Mouse (Mus musculus): ENCODE measurements around the gene Setd1b. TPM values are rescaled to one million over a fixed set of nuclear protein-coding genes. Genes with fewer than 3 reads are reported as not detected.
A peak's percentile ranks its signal among the peaks of the same experiment; 100 is the strongest.

Gene Setd1b
- total and polyA plus RNA-seq, 2 experiments from 2014 or later, result 5.9 to 8.8 TPM

DNA sequence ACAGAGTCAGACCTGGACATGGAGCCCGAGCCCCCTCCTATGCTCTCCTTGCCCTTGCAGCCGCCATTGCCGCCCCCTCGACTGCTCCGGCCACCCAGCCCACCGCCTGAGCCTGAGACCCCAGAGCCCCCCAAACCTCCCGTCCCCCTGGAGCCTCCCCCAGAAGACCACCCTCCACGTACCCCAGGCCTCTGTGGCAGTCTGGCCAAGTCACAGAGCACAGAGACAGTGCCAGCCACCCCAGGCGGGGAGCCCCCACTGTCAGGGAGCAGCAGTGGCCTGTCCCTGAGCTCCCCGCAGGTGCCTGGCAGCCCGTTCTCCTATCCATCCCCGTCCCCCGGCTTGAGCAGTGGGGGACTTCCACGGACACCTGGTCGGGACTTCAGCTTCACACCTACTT is 17.9 kb downstream of the Setd1b start:
- WGBS, result 92% methylated on average over 15 of the region's 15 CpGs
- no peak overlapping the region for H3K9ac ChIP-seq (replicated peaks; ENCODE audit: low read length, poor library complexity, severe bottlenecking)

DNA sequence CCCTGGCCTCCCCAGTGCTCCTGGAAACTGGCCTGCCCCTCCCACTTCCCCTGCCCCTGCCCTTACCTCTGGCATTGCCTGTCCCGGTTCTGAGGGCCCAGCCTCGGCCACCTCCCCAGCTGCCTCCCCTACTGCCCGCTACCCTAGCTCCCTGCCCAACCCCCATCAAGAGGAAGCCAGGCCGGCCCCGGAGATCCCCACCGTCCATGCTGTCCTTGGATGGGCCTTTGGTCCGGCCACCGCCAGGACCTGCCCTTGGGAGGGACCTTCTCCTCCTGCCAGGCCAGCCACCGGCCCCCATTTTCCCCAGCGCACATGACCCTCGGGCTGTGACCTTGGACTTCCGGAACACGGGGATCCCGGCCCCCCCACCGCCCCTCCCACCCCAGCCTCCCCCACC is 18.3 kb downstream of the Setd1b start:
- H3K27ac ChIP-seq (ENCODE audit: low read depth, low read length), result no peak overlapping the region
- DNase-seq (ENCODE audit: low spot score), result no peak
- WGBS, result 94% methylated on average over 15 of the region's 15 CpGs
- peak; percentile 52; the same call in 1 of the 2 replicates for ATAC-seq (ENCODE audit: low FRiP score)
- no peaks in the 10 kb centered on the region for H3K4me1 ChIP-seq (ENCODE audit: insufficient read depth, low read length)
- H3K27me3 ChIP-seq (ENCODE audit: insufficient read depth, low read length), result no peaks in the 10 kb centered on the region
- H3K4me3 ChIP-seq (ENCODE audit: low read depth, low read length), result no peak overlapping the region
- H3K9me3 ChIP-seq (ENCODE audit: low read length), result no peaks in the 10 kb centered on the region
- H3K9ac ChIP-seq (replicated peaks; ENCODE audit: low read length, poor library complexity, severe bottlenecking), result no peak overlapping the region
- no peak for TF ChIP-seq CTCF (IDR thresholded peaks at IDR 0.05)
- no peak overlapping the region for H3K4me2 ChIP-seq (ENCODE audit: low read depth, low read length, poor library complexity, severe bottlenecking)
- peaks cover 75% of the 10 kb centered on the region for H3K36me3 ChIP-seq (ENCODE audit: insufficient read depth, low read length)

More for the DNA sequence above, 17.9 kb downstream of the Setd1b start:
- no peak overlapping the region for H3K27ac ChIP-seq (ENCODE audit: low read depth, low read length)
- H3K4me2 ChIP-seq (ENCODE audit: low read depth, low read length, poor library complexity, severe bottlenecking), result no peak overlapping the region
- DNase-seq (ENCODE audit: low spot score) (no peak), ATAC-seq (ENCODE audit: low FRiP score) (no peak)
- no peak overlapping the region for H3K4me3 ChIP-seq (ENCODE audit: low read depth, low read length)
- no peaks in the 10 kb centered on the region for H3K9me3 ChIP-seq (ENCODE audit: low read length)
- H3K27me3 ChIP-seq (ENCODE audit: insufficient read depth, low read length), result no peaks in the 10 kb centered on the region
- H3K36me3 ChIP-seq (ENCODE audit: insufficient read depth, low read length), result peaks cover 76% of the 10 kb centered on the region
- no peak for TF ChIP-seq CTCF (IDR thresholded peaks at IDR 0.05)
- no peaks in the 10 kb centered on the region for H3K4me1 ChIP-seq (ENCODE audit: insufficient read depth, low read length)

DNA sequence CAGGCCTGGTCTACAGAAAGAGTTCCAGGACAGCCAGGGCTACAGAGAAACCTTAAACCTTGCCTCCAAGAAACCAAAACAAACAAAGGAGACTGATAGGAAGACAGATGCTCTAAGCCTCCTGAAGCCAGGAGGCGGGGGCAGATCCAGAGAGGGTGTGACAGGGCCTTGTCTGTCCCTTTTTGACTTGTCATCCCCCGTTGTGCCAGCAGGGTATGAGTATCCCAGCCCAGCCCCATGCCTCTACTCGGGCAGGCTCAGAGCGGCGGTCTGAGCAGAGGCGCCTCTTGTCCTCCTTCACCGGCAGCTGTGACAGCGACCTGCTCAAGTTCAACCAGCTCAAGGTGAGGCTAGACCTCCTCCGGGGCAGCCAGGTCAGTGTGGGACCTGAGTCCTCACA is 20.9 kb downstream of the Setd1b start:
- no peaks in the 10 kb centered on the region for H3K27me3 ChIP-seq (ENCODE audit: insufficient read depth, low read length)
- H3K36me3 ChIP-seq (ENCODE audit: insufficient read depth, low read length), result peaks cover 73% of the 10 kb centered on the region
- TF ChIP-seq CTCF (IDR thresholded peaks at IDR 0.05), result no peak; the same call in 1 of the 2 replicates
- no peak overlapping the region for H3K27ac ChIP-seq (ENCODE audit: low read depth, low read length)
- 0 out of 2 replicates have a peak, but pooled peaks have one; percentile 16 for ATAC-seq (ENCODE audit: low FRiP score)
- H3K9ac ChIP-seq (replicated peaks; ENCODE audit: low read length, poor library complexity, severe bottlenecking), result no peak overlapping the region
- no peak overlapping the region for H3K4me2 ChIP-seq (ENCODE audit: low read depth, low read length, poor library complexity, severe bottlenecking)
- WGBS, result 85% methylated on average over 9 of the region's 9 CpGs
- DNase-seq (ENCODE audit: low spot score), result no peak
- H3K4me3 ChIP-seq (ENCODE audit: low read depth, low read length), result no peak overlapping the region
- H3K9me3 ChIP-seq (ENCODE audit: low read length), result no peaks in the 10 kb centered on the region
- no peaks in the 10 kb centered on the region for H3K4me1 ChIP-seq (ENCODE audit: insufficient read depth, low read length)

DNA sequence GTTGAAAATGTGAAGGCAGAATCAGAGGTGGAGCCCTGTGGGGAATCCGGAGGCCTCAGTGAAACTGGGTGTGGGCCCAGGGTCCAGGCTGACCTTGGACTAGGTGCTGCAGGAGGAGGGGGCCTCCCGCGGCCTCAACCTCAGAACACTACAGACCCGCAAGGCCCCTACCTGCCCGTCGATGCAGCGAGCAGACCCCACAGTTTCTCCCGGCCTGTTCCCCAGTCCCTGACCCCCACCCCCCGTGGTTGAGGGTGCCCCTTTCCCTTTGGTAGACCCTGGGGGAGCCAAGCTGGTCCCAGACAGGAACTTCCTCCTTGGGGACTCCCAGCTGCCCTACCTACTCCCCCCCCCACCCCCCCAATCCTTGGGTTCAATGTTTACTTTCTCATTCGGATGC is 24.4 kb downstream of the Setd1b start:
- no peak for ATAC-seq (ENCODE audit: low FRiP score)

DNA sequence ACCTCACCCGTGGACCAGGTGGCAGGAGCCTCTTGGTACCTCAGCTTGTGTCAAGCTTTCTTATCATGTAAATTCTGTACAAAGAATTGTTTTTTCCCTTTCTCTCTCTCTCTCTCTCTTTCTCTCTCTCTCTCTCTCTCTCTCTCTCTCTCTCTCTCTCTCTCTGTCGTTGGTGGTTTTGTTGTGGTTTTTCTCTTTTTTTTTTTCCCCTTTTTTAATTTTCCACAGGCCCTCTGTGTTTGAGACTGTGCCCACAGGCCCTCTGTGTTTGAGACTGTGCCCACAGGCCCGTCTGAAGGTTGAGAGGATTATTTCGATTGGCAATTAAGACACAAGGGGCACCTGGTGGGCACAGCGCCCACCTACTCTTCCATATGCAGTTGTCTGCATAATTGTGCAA is 25.6 kb downstream of the Setd1b start:
- DNase-seq (ENCODE audit: low spot score) (no peak), ATAC-seq (ENCODE audit: low FRiP score) (no peak)
- WGBS, result 53% methylated on average over 5 of the region's 5 CpGs
- Histone ChIP-seq H3K4me2 (ENCODE audit: low read depth, low read length, poor library complexity, severe bottlenecking) (no peak overlapping the region), H3K36me3 (ENCODE audit: insufficient read depth, low read length) (peaks cover 33% of the 10 kb centered on the region), H3K27me3 (ENCODE audit: insufficient read depth, low read length) (no peaks in the 10 kb centered on the region), H3K27ac (ENCODE audit: low read depth, low read length) (no peak overlapping the region), H3K9ac (replicated peaks; ENCODE audit: low read length, poor library complexity, severe bottlenecking) (no peak overlapping the region), H3K4me1 (ENCODE audit: insufficient read depth, low read length) (no peaks in the 10 kb centered on the region), H3K4me3 (ENCODE audit: low read depth, low read length) (no peak overlapping the region), H3K9me3 (ENCODE audit: low read length) (no peaks in the 10 kb centered on the region)
- TF ChIP-seq CTCF (IDR thresholded peaks at IDR 0.05), result no peak

More for the DNA sequence above, 24.4 kb downstream of the Setd1b start:
- H3K4me2 ChIP-seq (ENCODE audit: low read depth, low read length, poor library complexity, severe bottlenecking), result no peak overlapping the region
- H3K4me3 ChIP-seq (ENCODE audit: low read depth, low read length), result no peak overlapping the region
- no peak for TF ChIP-seq CTCF (IDR thresholded peaks at IDR 0.05)
- 86% methylated on average over 10 of the region's 10 CpGs for WGBS
- H3K4me1 ChIP-seq (ENCODE audit: insufficient read depth, low read length), result no peaks in the 10 kb centered on the region
- DNase-seq (ENCODE audit: low spot score), result no peak
- no peaks in the 10 kb centered on the region for H3K27me3 ChIP-seq (ENCODE audit: insufficient read depth, low read length)
- H3K9me3 ChIP-seq (ENCODE audit: low read length), result no peaks in the 10 kb centered on the region
- H3K36me3 ChIP-seq (ENCODE audit: insufficient read depth, low read length), result peaks cover 41% of the 10 kb centered on the region
- H3K9ac ChIP-seq (replicated peaks; ENCODE audit: low read length, poor library complexity, severe bottlenecking), result no peak overlapping the region
- H3K27ac ChIP-seq (ENCODE audit: low read depth, low read length), result no peak overlapping the region

DNA sequence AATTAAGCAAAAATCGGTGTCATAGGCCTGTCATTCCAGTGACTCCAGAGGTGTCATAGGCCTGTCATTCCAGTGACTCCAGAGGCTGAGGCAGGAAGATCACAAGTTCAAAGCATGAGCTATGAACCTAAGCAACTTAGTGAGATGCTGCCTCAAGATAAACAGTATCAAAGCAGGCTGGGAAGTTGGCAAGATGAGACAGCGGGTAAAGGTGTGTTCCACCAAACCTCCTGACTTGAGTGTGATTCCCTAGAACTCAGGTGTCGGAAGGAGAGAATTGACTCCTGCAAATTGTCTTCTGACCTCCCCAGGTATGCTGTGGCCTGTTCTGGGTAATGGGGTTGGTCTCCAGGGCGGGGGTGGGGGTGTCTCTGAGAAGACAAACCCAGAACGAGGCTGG is 27.3 kb downstream of the Setd1b start, which contains the start of gene Psmd9:
TSS of gene Psmd9 (plus strand) at position 130 of the 400 bp plus-strand sequence.
- no peak for TF ChIP-seq CTCF (IDR thresholded peaks at IDR 0.05)
- Histone ChIP-seq H3K27me3 (ENCODE audit: insufficient read depth, low read length) (no peaks in the 10 kb centered on the region), H3K4me2 (ENCODE audit: low read depth, low read length, poor library complexity, severe bottlenecking) (no peak within 1 kb of the TSS), H3K9me3 (ENCODE audit: low read length) (no peaks in the 10 kb centered on the region), H3K27ac (ENCODE audit: low read depth, low read length) (no peak within 1 kb of the TSS), H3K4me1 (ENCODE audit: insufficient read depth, low read length) (no peaks in the 10 kb centered on the region), H3K9ac (replicated peaks; ENCODE audit: low read length, poor library complexity, severe bottlenecking) (no peak within 1 kb of the TSS), H3K36me3 (ENCODE audit: insufficient read depth, low read length) (peaks cover 18% of the 10 kb centered on the region), H3K4me3 (ENCODE audit: low read depth, low read length) (no peak within 1 kb of the TSS)
- WGBS, result 82% methylated on average over 5 of the region's 5 CpGs
- DNase-seq (ENCODE audit: low spot score) (no peak), ATAC-seq (ENCODE audit: low FRiP score) (no peak)
